Mouse (Mus musculus): ENCODE data around the gene Saa4.
A peak's percentile ranks its signal among the peaks of the same experiment; 100 is the strongest.
"Not testable (repeated sequence)": the region's sequence is repeated elsewhere in the genome, so short reads cannot be mapped to it uniquely, and the experiment has no call there.

Saa4 gene

DNA sequence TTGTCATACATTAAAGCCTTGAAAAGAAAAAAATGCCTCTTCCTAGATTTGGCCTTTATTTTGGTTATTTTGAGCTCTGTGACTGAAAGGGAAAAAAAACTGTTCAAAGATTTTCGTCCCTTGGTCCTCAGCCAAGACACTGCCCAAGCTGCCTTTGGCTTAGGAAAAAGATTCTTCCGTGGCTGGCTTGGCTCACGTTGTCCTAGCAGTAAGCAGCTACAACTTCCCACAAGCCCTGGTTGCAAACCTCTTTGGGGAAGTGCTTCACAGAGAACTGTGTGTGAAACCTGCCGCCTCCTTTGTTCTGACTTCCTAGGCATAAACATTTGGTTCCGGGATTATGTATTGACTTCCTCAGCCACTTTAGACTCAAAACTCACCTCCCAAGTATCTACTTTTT is 15.5 kb downstream of the Saa4 start:
- no peak for DNase-seq (ENCODE audit: low spot score)

DNA sequence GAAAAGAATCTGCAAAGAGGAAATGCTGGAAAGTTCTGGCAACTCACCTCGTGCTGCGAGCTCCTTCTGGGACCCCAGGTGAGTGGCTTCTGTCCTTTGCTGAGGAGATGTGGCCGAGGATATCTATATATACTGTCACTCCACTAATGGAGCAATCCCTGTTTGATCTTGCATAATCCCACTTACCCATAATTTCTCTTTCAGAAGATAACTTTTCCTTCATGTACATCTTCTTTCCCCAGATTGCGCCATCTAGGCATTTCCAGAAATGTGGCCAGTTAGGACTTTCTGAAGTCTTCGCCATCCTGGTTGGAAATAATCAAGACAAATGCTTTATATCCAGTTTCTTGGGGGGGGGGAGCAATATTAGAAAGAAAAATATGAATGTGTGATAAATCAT is 16.8 kb downstream of the Saa4 start, which contains the start of gene Saa3:
TSS of gene Saa3 (minus strand) at position 101 of the 400 bp plus-strand sequence.
- no peak for DNase-seq (ENCODE audit: low spot score)

DNA sequence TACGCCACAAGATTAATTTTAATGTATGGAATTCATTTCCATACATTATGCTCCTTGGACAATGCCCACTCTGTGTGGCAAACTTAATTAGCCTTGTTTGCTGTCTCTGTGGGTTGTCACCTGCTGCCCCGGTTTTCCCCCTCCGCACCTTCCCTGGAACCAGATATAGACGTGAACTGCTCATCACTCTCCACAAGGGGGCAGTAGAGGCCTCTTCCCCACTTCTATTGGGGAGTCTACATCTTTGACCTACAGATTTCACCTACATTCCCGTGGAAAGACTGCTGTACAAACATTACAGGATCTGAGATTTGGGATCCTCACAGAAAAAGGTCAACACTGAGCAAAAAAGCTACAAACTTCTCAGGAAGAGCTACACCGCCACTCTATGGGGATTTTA is 17.9 kb downstream of the Saa4 start:
- DNase-seq (ENCODE audit: low spot score) = no peak

GRCm38 (mm10) chr7:46712250-46712649 is 20.2 kb downstream of the Saa4 start:
- DNase-seq (ENCODE audit: low spot score) = no peak

DNA sequence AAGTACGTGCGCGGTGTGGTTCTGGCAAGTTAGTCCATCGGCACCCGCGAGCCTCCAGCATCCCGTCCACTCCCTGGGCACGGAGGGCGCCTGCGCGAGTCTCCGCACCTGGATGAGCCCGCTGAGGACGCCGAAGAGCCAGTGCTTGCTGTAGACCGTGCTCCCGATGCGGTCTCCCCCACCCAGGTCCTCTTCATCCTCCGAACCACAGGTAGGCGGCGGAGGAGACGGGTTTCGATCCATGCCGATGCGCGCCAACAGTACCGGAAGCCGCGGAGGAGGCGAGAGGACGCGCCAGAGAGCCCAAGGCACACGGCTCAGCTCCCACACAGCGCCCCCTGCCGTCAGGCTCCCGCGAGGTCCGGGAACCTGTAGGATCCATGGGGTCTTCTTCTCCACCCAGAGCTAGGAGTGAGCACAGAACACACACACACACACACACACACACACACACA is 22.0 kb downstream of the Saa4 start, which contains the start of gene Saal1:
TSS of gene Saal1 (minus strand) at position 291 of the 455 bp plus-strand sequence.
- DNase-seq (ENCODE audit: low spot score) = peak; percentile 53

DNA sequence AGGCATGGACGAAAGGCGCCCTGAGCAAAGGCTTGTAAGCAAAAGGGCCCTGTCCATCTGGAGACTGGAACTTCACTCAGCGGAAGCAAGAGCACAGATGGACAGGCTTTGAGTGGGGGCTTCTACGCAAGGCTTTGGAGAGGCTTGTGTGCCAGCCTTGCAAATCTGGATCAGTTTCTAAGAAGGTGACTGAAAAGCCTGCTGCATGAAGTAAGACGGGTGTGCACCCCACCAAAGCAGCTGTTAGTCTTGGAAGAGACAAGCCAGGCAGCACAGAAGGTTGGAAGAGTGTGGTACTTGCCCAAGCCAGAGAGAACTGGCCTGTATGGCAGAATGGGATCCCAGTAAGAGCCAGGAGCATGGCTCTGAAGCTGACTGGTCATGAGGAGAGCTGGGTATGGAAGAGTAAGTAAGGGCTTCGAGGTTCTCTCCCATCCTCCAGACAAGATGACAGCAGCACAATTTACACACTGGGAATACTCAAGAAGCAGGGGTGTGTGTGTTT is 31.8 kb downstream of the Saa4 start:
- no peak for DNase-seq (ENCODE audit: low spot score)

GRCm38 (mm10) chr7:46696754-46697153 is 35.6 kb downstream of the Saa4 start:
- no peak for DNase-seq (ENCODE audit: low spot score)

DNA sequence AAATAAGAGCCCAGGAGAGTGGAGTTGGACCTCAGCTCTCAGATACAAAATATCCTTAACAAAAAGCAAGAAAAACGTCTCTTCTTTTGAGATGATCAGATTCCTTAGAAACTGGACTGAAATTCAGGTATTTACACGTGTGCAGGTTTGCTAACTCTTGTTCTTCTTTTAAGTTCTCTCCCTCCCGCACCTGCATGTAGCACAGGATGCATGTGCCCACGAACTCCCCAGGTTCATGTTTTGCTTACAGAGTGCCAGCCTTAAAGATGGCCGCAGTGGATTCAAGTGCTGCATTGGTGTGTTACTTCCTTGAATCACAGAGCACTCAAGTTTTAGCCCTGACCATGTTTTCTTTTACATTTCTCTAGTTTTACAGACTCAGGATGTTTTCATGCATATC is 45.6 kb downstream of the Saa4 start:
- no peak for DNase-seq (ENCODE audit: low spot score)

- no peak for DNase-seq (ENCODE audit: low spot score)
Measured at GRCm38 (mm10) chr7:46680732-46681131, 51.7 kb downstream of the Saa4 start.

GRCm38 (mm10) chr7:46679044-46679443 is 53.4 kb downstream of the Saa4 start:
- DNase-seq (ENCODE audit: low spot score) = not testable (repeated sequence)

DNA sequence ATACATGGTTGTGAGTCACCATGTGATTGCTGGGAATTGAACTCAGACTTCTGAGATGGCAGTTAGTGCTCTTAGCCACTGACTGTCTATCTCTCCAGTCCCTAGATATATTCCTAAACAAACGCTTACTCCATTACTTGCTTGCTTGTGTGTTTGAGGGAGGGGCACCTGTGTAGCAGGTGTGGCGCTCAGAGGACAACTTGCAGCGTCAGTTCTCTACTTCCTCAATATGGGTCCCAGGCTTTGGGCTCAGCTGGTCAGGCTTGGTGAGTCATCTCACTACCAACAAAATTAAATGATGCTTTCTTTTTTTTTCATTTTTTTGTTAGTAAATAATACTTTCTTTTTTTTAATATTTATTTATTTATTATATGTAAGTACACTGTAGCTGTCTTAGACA is 54.0 kb downstream of the Saa4 start:
- no peak for DNase-seq (ENCODE audit: low spot score)

Data from urinary bladder, postnatal 10 days (tissue).